Mouse (Mus musculus) liver, postnatal 0 days (tissue): Measurements from ENCODE around the gene Mapt. TPM values are rescaled to one million over a fixed set of nuclear protein-coding genes. Genes with fewer than 3 reads are reported as not detected.

Experiments
- ATAC-seq: fragments of 200-750 bp; cut with Nextera tagmentation; 2 replicates; pipeline ENCODE4 v1.8.0; 2017; ENCODE audit warnings: mild to moderate bottlenecking, moderate library complexity
- DNase-seq: peaks from one replicate; pipeline ENCODE4 v3.0.0-alpha.2; 2016
- H3K27ac ChIP-seq: fragments of 300-500 bp; sonication (generic); 2 replicates; pipeline ENCODE4 v1.5.1; 2014; ENCODE audit warnings: antibody characterized with exemption, moderate library complexity, mild to moderate bottlenecking, low read depth
- H3K27me3 ChIP-seq: fragments of 300-500 bp; sonication (generic); 2 replicates; pipeline ENCODE4 v1.6.1; 2014; ENCODE audit warnings: low read length, control low read depth, mixed read lengths; ENCODE audit not compliant: insufficient read depth
- H3K36me3 ChIP-seq: fragments of 300-500 bp; sonication (generic); replicated peaks from 2 replicates; pipeline ENCODE4 v1.6.1; 2014; ENCODE audit warnings: mild to moderate bottlenecking, control low read depth, low read length, moderate library complexity, mixed read lengths; ENCODE audit not compliant: insufficient read depth
- H3K4me1 ChIP-seq: fragments of 300-500 bp; sonication (generic); 2 replicates; pipeline ENCODE4 v1.6.1; 2014; ENCODE audit warnings: antibody characterized with exemption, mild to moderate bottlenecking, control low read depth; ENCODE audit not compliant: insufficient read depth
- H3K4me2 ChIP-seq: fragments of 300-500 bp; sonication (generic); 2 replicates; pipeline ENCODE4 v1.6.1; 2014; ENCODE audit warnings: low read depth, mild to moderate bottlenecking, low read length, moderate library complexity, mixed read lengths
- H3K4me3 ChIP-seq: fragments of 300-500 bp; sonication (generic); 2 replicates; pipeline ENCODE4 v1.5.1; 2014; ENCODE audit warnings: low read depth, low read length
- H3K9ac ChIP-seq: fragments of 300-500 bp; sonication (generic); replicated peaks from 2 replicates; pipeline ENCODE4 v1.6.1; 2014; ENCODE audit warnings: mild to moderate bottlenecking, moderate library complexity
- H3K9me3 ChIP-seq: fragments of 300-500 bp; sonication (generic); 2 replicates; pipeline ENCODE4 v1.6.1; 2016; ENCODE audit warnings: mild to moderate bottlenecking, control low read depth, low read length, mixed read lengths
- CTCF ChIP-seq: sonication (generic); IDR thresholded peaks from 2 replicates; pipeline ENCODE4 v1.5.1; 2016; ENCODE audit warnings: antibody characterized with exemption, low read depth
- EP300 ChIP-seq: IDR thresholded peaks from 2 replicates; pipeline ENCODE4 v1.6.1; 2016; ENCODE audit warnings: antibody characterized with exemption, low read depth, mild to moderate bottlenecking
- WGBS: fragments of 180-500 bp; shearing (Covaris S2); extraction: QIAGEN DNeasy Blood & Tissue Kit; methylation state at CpG from one replicate; pipeline ENCODE4 v1.1.7; 2014; ENCODE audit not compliant: insufficient replicate concordance; 5-methylcytosine and 5-hydroxymethylcytosine counted together
- polyA plus RNA-seq: library from polyadenylated mRNA; unstranded; fragments of >200 nt; fragmentation: Nextera tagmentation; extraction: Ambion mirVana; gene quantifications from 2 replicates; pipeline ENCODE4 v1.2.1, GENCODE M21; 2015

Mapt gene
- polyA plus RNA-seq, 1 experiment from 2014 or later, result 0.33 TPM

DNA sequence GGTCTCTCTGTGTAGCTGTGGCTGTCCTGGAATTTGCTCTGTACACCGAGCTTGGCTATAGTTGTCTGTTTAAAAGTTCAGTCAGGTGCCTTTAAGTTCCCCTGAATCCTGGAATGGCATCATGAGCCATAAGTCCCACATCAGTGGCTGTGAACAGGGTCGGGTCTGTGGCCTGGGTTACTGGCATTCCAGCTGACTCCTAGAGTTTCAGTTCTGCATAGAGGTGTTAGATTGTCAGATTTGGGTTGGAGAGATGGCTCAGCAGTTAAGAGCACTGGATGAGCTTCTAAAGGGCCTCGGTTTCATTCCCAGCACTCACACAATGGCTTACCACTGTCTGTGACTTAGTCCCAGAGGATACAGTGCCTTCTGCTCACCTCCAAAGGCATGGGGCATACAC, 20.9 kb downstream of the Mapt start:
- Histone ChIP-seq H3K27ac (no peak overlapping the region), H3K4me1 (no peaks in the 10 kb centered on the region), H3K27me3 (0 out of 2 replicates have a peak, but pooled peaks cover 3% of the 10 kb centered on the region), H3K4me2 (no peak overlapping the region), H3K9me3 (no peaks in the 10 kb centered on the region), H3K9ac (no peak overlapping the region), H3K36me3 (no peaks in the 10 kb centered on the region), H3K4me3 (no peak overlapping the region)
- ATAC-seq, result no peak
- 51% methylated on average over 3 of the region's 3 CpGs for WGBS
- DNase-seq, result no peak
- TF ChIP-seq EP300 (no peak), CTCF (no peak)

- H3K27ac ChIP-seq, result no peak overlapping the region
- no peaks in the 10 kb centered on the region for H3K9me3 ChIP-seq
- no peak overlapping the region for H3K9ac ChIP-seq
- H3K36me3 ChIP-seq, result no peaks in the 10 kb centered on the region
- no peaks in the 10 kb centered on the region; the same call in 1 of the 2 replicates for H3K4me1 ChIP-seq
- no peaks in the 10 kb centered on the region for H3K27me3 ChIP-seq
- TF ChIP-seq CTCF (no peak), EP300 (no peak)
- WGBS, result 73% methylated on average over 10 of the region's 10 CpGs
- H3K4me3 ChIP-seq, result no peak overlapping the region
- DNase-seq (no peak), ATAC-seq (no peak)
- no peak overlapping the region for H3K4me2 ChIP-seq
Observed at GRCm38 (mm10) chr11:104254408-104255039, 23.3 kb downstream of the Mapt start.

DNA sequence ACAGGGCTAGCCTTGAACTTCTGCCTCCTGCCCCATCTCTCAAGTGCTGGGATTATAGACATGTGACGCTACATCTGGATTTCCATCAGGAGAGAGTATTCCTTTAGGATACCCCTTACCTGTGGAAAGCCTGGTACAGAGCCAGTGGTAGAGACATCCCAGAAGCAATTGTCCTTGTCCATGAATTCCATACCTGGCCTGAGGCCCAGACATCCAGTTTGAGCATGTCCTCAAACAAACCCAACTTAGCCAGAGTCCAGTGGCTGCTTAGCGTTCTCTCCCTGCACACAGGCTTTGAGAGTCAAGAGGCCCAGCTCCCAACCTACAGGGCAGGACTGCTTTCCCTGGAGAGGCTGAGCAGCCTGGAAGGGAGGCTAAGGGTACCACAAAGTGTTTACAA, 25.0 kb downstream of the Mapt start:
- 81% methylated on average over 2 of the region's 2 CpGs for WGBS
- H3K4me2 ChIP-seq, result no peak overlapping the region

GRCm38 (mm10) chr11:104258991-104259390, 27.8 kb downstream of the Mapt start:
- TF ChIP-seq EP300, result no peak
- TF ChIP-seq CTCF, result no peak
- DNase-seq (no peak), ATAC-seq (no peak)
- no peaks in the 10 kb centered on the region for H3K36me3 ChIP-seq
- no peak overlapping the region for H3K27ac ChIP-seq
- H3K4me1 ChIP-seq, result no peaks in the 10 kb centered on the region; the same call in 1 of the 2 replicates
- H3K27me3 ChIP-seq, result no peaks in the 10 kb centered on the region
- H3K4me2 ChIP-seq, result no peak overlapping the region
- no peaks in the 10 kb centered on the region for H3K9me3 ChIP-seq
- H3K9ac ChIP-seq, result no peak overlapping the region
- WGBS, result 41% methylated on average over 4 of the region's 4 CpGs
- H3K4me3 ChIP-seq, result no peak overlapping the region

More for the DNA sequence above, 25.0 kb downstream of the Mapt start:
- Histone ChIP-seq H3K9ac (no peak overlapping the region), H3K4me1 (no peaks in the 10 kb centered on the region; the same call in 1 of the 2 replicates), H3K36me3 (no peaks in the 10 kb centered on the region), H3K27me3 (no peaks in the 10 kb centered on the region), H3K9me3 (no peaks in the 10 kb centered on the region), H3K4me3 (no peak overlapping the region), H3K27ac (no peak overlapping the region)
- no peak for TF ChIP-seq EP300
- TF ChIP-seq CTCF, result no peak
- ATAC-seq (no peak), DNase-seq (no peak)

DNA sequence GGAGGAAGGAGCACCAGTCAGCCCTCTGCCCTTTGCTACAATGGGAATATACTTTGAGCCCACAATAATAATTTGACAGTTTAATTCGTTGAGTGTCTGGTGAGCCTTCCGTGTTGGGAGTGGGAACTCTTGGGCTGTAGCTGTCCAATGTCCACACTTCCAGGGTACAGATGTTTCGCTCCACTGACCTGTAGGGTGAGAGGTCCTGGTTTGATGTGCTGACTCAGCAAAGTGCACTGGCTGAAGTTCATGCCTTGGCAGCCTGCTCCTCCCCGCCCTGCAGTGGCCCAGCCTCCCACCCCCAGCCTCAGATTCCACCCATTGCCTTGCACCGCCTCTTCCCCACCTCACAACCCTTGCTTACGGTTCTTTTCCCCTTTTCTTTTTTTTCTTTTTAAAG, 33.5 kb downstream of the Mapt start:
- no peak overlapping the region for H3K27ac ChIP-seq
- H3K9ac ChIP-seq, result no peak overlapping the region
- DNase-seq, result no peak
- H3K27me3 ChIP-seq, result no peaks in the 10 kb centered on the region
- no peak for ATAC-seq
- no peak overlapping the region for H3K4me2 ChIP-seq
- WGBS, result 73% methylated on average over 6 of the region's 6 CpGs
- H3K4me3 ChIP-seq, result no peak overlapping the region
- H3K4me1 ChIP-seq, result no peaks in the 10 kb centered on the region
- no peaks in the 10 kb centered on the region for H3K36me3 ChIP-seq
- no peak for TF ChIP-seq EP300
- TF ChIP-seq CTCF, result no peak
- no peaks in the 10 kb centered on the region for H3K9me3 ChIP-seq

- Histone ChIP-seq H3K4me2 (no peak overlapping the region), H3K4me3 (no peak overlapping the region), H3K36me3 (no peaks in the 10 kb centered on the region), H3K27me3 (no peaks in the 10 kb centered on the region), H3K9ac (no peak overlapping the region), H3K9me3 (no peaks in the 10 kb centered on the region), H3K27ac (no peak overlapping the region), H3K4me1 (no peaks in the 10 kb centered on the region)
- TF ChIP-seq CTCF (no peak), EP300 (no peak)
- DNase-seq, result no peak
- no peak for ATAC-seq
Observed at GRCm38 (mm10) chr11:104265669-104266068, 34.5 kb downstream of the Mapt start.

DNA sequence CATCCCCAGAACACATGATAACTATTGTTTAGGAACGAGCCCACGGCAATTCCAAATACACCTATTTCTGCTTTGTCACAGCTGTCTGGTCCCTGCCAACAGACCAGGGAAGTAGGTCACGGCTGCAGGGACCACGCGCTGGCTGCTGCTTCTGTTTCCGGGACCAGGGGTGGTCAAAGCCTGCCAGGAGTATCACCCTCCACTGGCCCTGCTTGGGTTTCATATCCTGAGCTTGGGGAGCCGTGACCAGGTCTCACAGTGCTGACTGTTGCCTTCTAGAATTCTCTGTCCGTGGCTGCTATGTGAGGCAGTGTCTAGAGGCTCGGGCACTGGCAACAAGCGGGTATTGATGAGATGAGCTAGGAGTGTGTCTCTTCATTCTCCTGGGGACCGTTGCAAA, 36.2 kb downstream of the Mapt start:
- Histone ChIP-seq H3K9ac (no peak overlapping the region), H3K4me1 (no peaks in the 10 kb centered on the region), H3K9me3 (no peaks in the 10 kb centered on the region), H3K4me3 (no peak overlapping the region), H3K27me3 (no peaks in the 10 kb centered on the region), H3K4me2 (no peak overlapping the region), H3K36me3 (no peaks in the 10 kb centered on the region), H3K27ac (no peak overlapping the region)
- TF ChIP-seq EP300 (no peak), CTCF (no peak)
- WGBS, result 68% methylated on average over 11 of the region's 11 CpGs
- no peak for ATAC-seq
- no peak for DNase-seq
